Comparison of ENCODE assay signal across 10 mouse cellular contexts in genomic region chr9:107936831-107937230, GRCm38 (mm10). TPM values are rescaled to one million over a fixed set of nuclear protein-coding genes. Genes with fewer than 3 reads are reported as not detected.
DNase-seq lines count a peak whose midpoint lies in the region; ATAC-seq lines count a peak whose summit lies in the region.
"Had no signal": no experiment of that assay in that cellular context is flagged by ENCODE, and none has a peak within 500 bp of the region (broad histone marks: within the 10 kb centered on the region; RNA-seq: fewer than 3 reads in every experiment).

No protein-coding gene starts in this region.

- H3K27me3 ChIP-seq in kidney, embryonic 14.5 days (ENCODE audit: control insufficient read depth, insufficient read depth, low read length), result peaks cover 19% of the 10 kb centered on the region
- peaks cover 12% of the 10 kb centered on the region for H3K27me3 ChIP-seq in kidney, embryonic 16.5 days (ENCODE audit: insufficient read depth, low read length)
- peaks cover 50% of the 10 kb centered on the region for H3K27me3 ChIP-seq in embryonic facial prominence, embryonic 13.5 days
- peaks cover 3% of the 10 kb centered on the region; the same call in 1 of the 2 replicates for H3K27me3 ChIP-seq in hindbrain, embryonic 15.5 days

- H3K27ac ChIP-seq in kidney, embryonic 14.5 days (ENCODE audit: low read depth, low read length), result no peak overlapping the region
- H3K27ac ChIP-seq in kidney, embryonic 16.5 days (ENCODE audit: low read length), result no peak overlapping the region
- no peak overlapping the region for H3K27ac ChIP-seq in embryonic facial prominence, embryonic 13.5 days
- no peak overlapping the region for H3K27ac ChIP-seq in hindbrain, embryonic 15.5 days (replicated peaks)
- H3K27ac ChIP-seq: liver, embryonic 14.5 days had no signal

- peak; percentile 37 for DNase-seq in neural tube, embryonic 10.5 days (ENCODE audit: extremely low spot score, low spot score)
- no peak for DNase-seq in gastrocnemius, postnatal 36 days
- no peak for DNase-seq in cerebellum, adult 8-10 months
- no peak for DNase-seq in layer of hippocampus, postnatal 10 days (ENCODE audit: low spot score in 2 of 2)
- DNase-seq: kidney, adult 11 months had no signal

- intact Hi-C loops in gastrocnemius, postnatal 36 days (cut with DNase I), result no loop called here

- H3K4me2 ChIP-seq in kidney, embryonic 14.5 days (replicated peaks; ENCODE audit: low read depth, low read length), result peak overlapping the region; percentile 93
- no peak overlapping the region; the same call in 1 of the 2 replicates for H3K4me2 ChIP-seq in kidney, embryonic 16.5 days (replicated peaks; ENCODE audit: low read depth, low read length)
- H3K4me2 ChIP-seq in embryonic facial prominence, embryonic 13.5 days, result peak overlapping the region; percentile 97
- peak overlapping the region; percentile 94 for H3K4me2 ChIP-seq in hindbrain, embryonic 15.5 days

- peak overlapping the region; percentile 49 for H3K4me3 ChIP-seq in kidney, embryonic 14.5 days (ENCODE audit: low read length)
- H3K4me3 ChIP-seq in kidney, embryonic 16.5 days (ENCODE audit: low read length), result no peak overlapping the region
- peak overlapping the region; percentile 59 for H3K4me3 ChIP-seq in embryonic facial prominence, embryonic 13.5 days
- peak overlapping the region; percentile 57 for H3K4me3 ChIP-seq in hindbrain, embryonic 15.5 days

- no peaks in the 10 kb centered on the region for H3K9me3 ChIP-seq in kidney, embryonic 14.5 days (ENCODE audit: control insufficient read depth, low read length)
- no peaks in the 10 kb centered on the region for H3K9me3 ChIP-seq in kidney, embryonic 16.5 days (ENCODE audit: low read length)
- no peaks in the 10 kb centered on the region for H3K9me3 ChIP-seq in embryonic facial prominence, embryonic 13.5 days
- no peaks in the 10 kb centered on the region for H3K9me3 ChIP-seq in hindbrain, embryonic 15.5 days

- ATAC-seq in kidney, embryonic 14.5 days (ENCODE audit: low FRiP score, low TSS enrichment), result no peak
- ATAC-seq in kidney, embryonic 16.5 days (ENCODE audit: low FRiP score, low TSS enrichment), result no peak
- no peak for ATAC-seq in embryonic facial prominence, embryonic 13.5 days (ENCODE audit: insufficient number of reproducible peaks, insufficient read depth, low FRiP score, low TSS enrichment, low read depth)
- ATAC-seq in hindbrain, embryonic 15.5 days (ENCODE audit: low FRiP score, low read depth), result 0 out of 2 replicates have a peak, but pooled peaks have one; percentile 2

- no peaks in the 10 kb centered on the region for H3K36me3 ChIP-seq in kidney, embryonic 14.5 days (ENCODE audit: control insufficient read depth, insufficient read depth, low read length)
- no peaks in the 10 kb centered on the region for H3K36me3 ChIP-seq in kidney, embryonic 16.5 days (ENCODE audit: insufficient read depth, low read length)
- H3K36me3 ChIP-seq in embryonic facial prominence, embryonic 13.5 days, result no peaks in the 10 kb centered on the region
- H3K36me3 ChIP-seq in hindbrain, embryonic 15.5 days, result no peaks in the 10 kb centered on the region

- WGBS in kidney, embryonic 14.5 days, result 24% methylated on average over 3 of the region's 3 CpGs
- 15% methylated on average over 3 of the region's 3 CpGs for WGBS in kidney, embryonic 16.5 days
- 10% methylated on average over 3 of the region's 3 CpGs for WGBS in embryonic facial prominence, embryonic 13.5 days
- 5% methylated on average over 3 of the region's 3 CpGs for WGBS in hindbrain, embryonic 15.5 days

- no peak overlapping the region for H3K9ac ChIP-seq in kidney, embryonic 14.5 days (ENCODE audit: low read depth, low read length)
- no peak overlapping the region for H3K9ac ChIP-seq in kidney, embryonic 16.5 days (replicated peaks; ENCODE audit: low read length)
- H3K9ac ChIP-seq in embryonic facial prominence, embryonic 13.5 days, result 0 out of 2 replicates have a peak overlapping the region, but pooled peaks have one; percentile 75
- peak overlapping the region; percentile 57; the same call in 1 of the 2 replicates for H3K9ac ChIP-seq in hindbrain, embryonic 15.5 days
- H3K9ac ChIP-seq: liver, embryonic 14.5 days had no signal

- peaks cover 10% of the 10 kb centered on the region; the same call in 1 of the 2 replicates for H3K4me1 ChIP-seq in kidney, embryonic 14.5 days (ENCODE audit: control insufficient read depth, insufficient read depth, low read length)
- peaks cover 5% of the 10 kb centered on the region for H3K4me1 ChIP-seq in kidney, embryonic 16.5 days (ENCODE audit: insufficient read depth, low read length)
- H3K4me1 ChIP-seq in embryonic facial prominence, embryonic 13.5 days, result peaks cover 25% of the 10 kb centered on the region
- H3K4me1 ChIP-seq in hindbrain, embryonic 15.5 days (replicated peaks), result peaks cover 22% of the 10 kb centered on the region

RNA-seq across cellular contexts. Expression of gene Camkv, which starts 1.4 kb away (rescaled TPM):
- 0.77 and 0.79 TPM in 2 replicates for polyA plus RNA-seq in kidney, embryonic 14.5 days (2014; fragmentation: Nextera tagmentation; extraction: Ambion mirVana)
- polyA plus RNA-seq in kidney, embryonic 16.5 days (2015; fragmentation: Nextera tagmentation; extraction: Ambion mirVana), result 2.0 and 2.2 TPM in 2 replicates
- 9.1 and 9.7 TPM in 2 replicates for polyA plus RNA-seq in embryonic facial prominence, embryonic 13.5 days (2015; fragmentation: Nextera tagmentation; extraction: Ambion mirVana)
- 38.9 and 47.2 TPM in 2 replicates for polyA plus RNA-seq in hindbrain, embryonic 15.5 days (2015; fragmentation: Nextera tagmentation; extraction: Ambion mirVana)
- under 1 TPM in 1 of 2 experiments, not detected in 1; 0.28 TPM for total RNA-seq in gastrocnemius, postnatal 36 days (2021)
- 100 to 1,000 TPM; 441 to 473 TPM for total RNA-seq in layer of hippocampus, postnatal 10 days (2021)

RNA-seq across cellular contexts. Expression of gene Actl11, which starts 8.6 kb away (rescaled TPM):
- polyA plus RNA-seq in kidney, embryonic 14.5 days (2014; fragmentation: Nextera tagmentation; extraction: Ambion mirVana), result not detected in 2 replicates
- not detected in 2 replicates for polyA plus RNA-seq in kidney, embryonic 16.5 days (2015; fragmentation: Nextera tagmentation; extraction: Ambion mirVana)
- not detected in 2 replicates for polyA plus RNA-seq in embryonic facial prominence, embryonic 13.5 days (2015; fragmentation: Nextera tagmentation; extraction: Ambion mirVana)
- not detected in 2 replicates for polyA plus RNA-seq in hindbrain, embryonic 15.5 days (2015; fragmentation: Nextera tagmentation; extraction: Ambion mirVana)
- not detected for total RNA-seq in gastrocnemius, postnatal 36 days (2021)
- total RNA-seq in layer of hippocampus, postnatal 10 days (2021), result not detected
- polyA plus RNA-seq: liver, embryonic 14.5 days had no signal

RNA-seq across cellular contexts. Expression of gene Traip, which starts 13.1 kb away (rescaled TPM):
- polyA plus RNA-seq in kidney, embryonic 14.5 days (2014; fragmentation: Nextera tagmentation; extraction: Ambion mirVana), result 23.7 and 24.5 TPM in 2 replicates
- 23.3 and 24.5 TPM in 2 replicates for polyA plus RNA-seq in kidney, embryonic 16.5 days (2015; fragmentation: Nextera tagmentation; extraction: Ambion mirVana)
- polyA plus RNA-seq in embryonic facial prominence, embryonic 13.5 days (2015; fragmentation: Nextera tagmentation; extraction: Ambion mirVana), result 23.8 and 29.0 TPM in 2 replicates
- polyA plus RNA-seq in hindbrain, embryonic 15.5 days (2015; fragmentation: Nextera tagmentation; extraction: Ambion mirVana), result 8.4 and 10.5 TPM in 2 replicates
- total RNA-seq in gastrocnemius, postnatal 36 days (2021), result under 1 TPM; 0.35 to 0.56 TPM
- total RNA-seq in layer of hippocampus, postnatal 10 days (2021), result 10 to 100 TPM; 19.6 to 25.9 TPM

RNA-seq across cellular contexts. Expression of gene Mst1r, which starts 30.2 kb away (rescaled TPM):
- 0.39 and 0.80 TPM in 2 replicates for polyA plus RNA-seq in kidney, embryonic 14.5 days (2014; fragmentation: Nextera tagmentation; extraction: Ambion mirVana)
- 2.1 and 2.8 TPM in 2 replicates for polyA plus RNA-seq in kidney, embryonic 16.5 days (2015; fragmentation: Nextera tagmentation; extraction: Ambion mirVana)
- polyA plus RNA-seq in embryonic facial prominence, embryonic 13.5 days (2015; fragmentation: Nextera tagmentation; extraction: Ambion mirVana), result 5.1 and 6.3 TPM in 2 replicates
- polyA plus RNA-seq in hindbrain, embryonic 15.5 days (2015; fragmentation: Nextera tagmentation; extraction: Ambion mirVana), result 1.4 and 1.9 TPM in 2 replicates
- under 1 TPM; 0.59 to 0.61 TPM for total RNA-seq in gastrocnemius, postnatal 36 days (2021)
- 1 to 10 TPM; 4.2 to 7.2 TPM for total RNA-seq in layer of hippocampus, postnatal 10 days (2021)

RNA-seq across cellular contexts. Expression of gene Uba7, which starts 38.5 kb away (rescaled TPM):
- 25.7 and 28.0 TPM in 2 replicates for polyA plus RNA-seq in kidney, embryonic 14.5 days (2014; fragmentation: Nextera tagmentation; extraction: Ambion mirVana)
- 20.2 and 22.2 TPM in 2 replicates for polyA plus RNA-seq in kidney, embryonic 16.5 days (2015; fragmentation: Nextera tagmentation; extraction: Ambion mirVana)
- polyA plus RNA-seq in embryonic facial prominence, embryonic 13.5 days (2015; fragmentation: Nextera tagmentation; extraction: Ambion mirVana), result 25.7 and 28.1 TPM in 2 replicates
- 6.4 and 8.2 TPM in 2 replicates for polyA plus RNA-seq in hindbrain, embryonic 15.5 days (2015; fragmentation: Nextera tagmentation; extraction: Ambion mirVana)
- total RNA-seq in gastrocnemius, postnatal 36 days (2021), result 1 to 10 TPM; 2.7 to 3.3 TPM
- total RNA-seq in layer of hippocampus, postnatal 10 days (2021), result 1 to 10 TPM; 3.7 to 4.1 TPM

Comparison
In these comparisons a context has a peak if more than half of its experiments do, and no peak if none do; other contexts are left out.
1. H3K9ac ChIP-seq: peak in embryonic facial prominence, embryonic 13.5 days (single experiment) and hindbrain, embryonic 15.5 days (single experiment); none in kidney, embryonic 14.5 days (single experiment) and kidney, embryonic 16.5 days (single experiment).